Mouse (Mus musculus) brain, adult 10 weeks (tissue): ENCODE data around the gene Wdr20rt. TPM values are rescaled to one million over a fixed set of nuclear protein-coding genes. Genes with fewer than 3 reads are reported as not detected.

Source experiments
- polyA plus RNA-seq: library from polyadenylated mRNA; stranded (reverse); fragments of 350-450 nt; fragmentation: Illumina TruSeq; extraction: RNeasy Lipid Tissue Mini Kit (QIAGEN cat#74804); gene quantifications from one replicate; pipeline ENCODE4 v1.2.3, GENCODE M21; 2015; ENCODE audit warnings: low read depth, low replicate concordance

The Wdr20rt gene
- not detected for polyA plus RNA-seq

GRCm38 (mm10) chr12:65225467-65225945, at the start of gene Wdr20rt:
Wdr20rt (plus strand) TSS chr12:65225517.

Other genes starting within 250 kb of the Wdr20rt start
- 35.0 TPM for gene Prpf39, start 189.2 kb upstream of the Wdr20rt start, polyA plus RNA-seq
- gene Fkbp3, start 151.5 kb upstream of the Wdr20rt start, polyA plus RNA-seq: 325 TPM
- 4.7 TPM for gene Fancm, start 149.9 kb upstream of the Wdr20rt start, polyA plus RNA-seq
- 0.58 TPM for gene Mis18bp1, start 52.9 kb upstream of the Wdr20rt start, polyA plus RNA-seq